Mouse (Mus musculus) midbrain, embryonic 12.5 days (tissue): ENCODE measurements around the gene Fam131a. TPM values are rescaled to one million over a fixed set of nuclear protein-coding genes. Genes with fewer than 3 reads are reported as not detected.
A peak's percentile ranks its signal among the peaks of the same experiment; 100 is the strongest.

Experiments used
- ATAC-seq: fragments of 200-750 bp; cut with Nextera tagmentation; 2 replicates; pipeline ENCODE4 v1.8.0; 2017; ENCODE audit warnings: low read depth, moderate TSS enrichment, moderate library complexity; ENCODE audit not compliant: low FRiP score
- H3K27ac ChIP-seq: fragments of 300-500 bp; sonication (generic); replicated peaks from 2 replicates; pipeline ENCODE4 v1.5.1; 2016; ENCODE audit warnings: mild to moderate bottlenecking
- H3K27me3 ChIP-seq: fragments of 300-500 bp; sonication (generic); 2 replicates; pipeline ENCODE4 v1.6.1; 2016; ENCODE audit warnings: mild to moderate bottlenecking
- H3K36me3 ChIP-seq: fragments of 300-500 bp; sonication (generic); 2 replicates; pipeline ENCODE4 v1.6.1; 2016
- H3K4me1 ChIP-seq: fragments of 300-500 bp; sonication (generic); 2 replicates; pipeline ENCODE4 v1.6.1; 2016
- H3K4me2 ChIP-seq: fragments of 300-500 bp; sonication (generic); replicated peaks from 2 replicates; pipeline ENCODE4 v1.6.1; 2016; ENCODE audit warnings: mild to moderate bottlenecking, moderate library complexity
- H3K4me3 ChIP-seq: fragments of 300-500 bp; sonication (generic); 2 replicates; pipeline ENCODE4 v1.5.1; 2016; ENCODE audit warnings: mild to moderate bottlenecking
- H3K9ac ChIP-seq: fragments of 300-500 bp; sonication (generic); replicated peaks from 2 replicates; pipeline ENCODE4 v1.6.1; 2016; ENCODE audit warnings: mild to moderate bottlenecking, moderate library complexity
- H3K9me3 ChIP-seq: fragments of 300-500 bp; sonication (generic); 2 replicates; pipeline ENCODE4 v1.6.1; 2016; ENCODE audit warnings: mild to moderate bottlenecking
- whole genome bisulfite sequencing: fragments of 180-500 bp; shearing (Covaris S2); methylation state at CpG from one replicate; pipeline ENCODE4 v1.1.7; 2016; 5-methylcytosine and 5-hydroxymethylcytosine counted together
- polyA plus RNA-seq: library from polyadenylated mRNA; unstranded; fragments of >200 nt; fragmentation: Nextera tagmentation; extraction: Ambion mirVana; gene quantifications from 2 replicates; pipeline ENCODE4 v1.2.1, GENCODE M21; 2016

The Fam131a gene
- polyA plus RNA-seq, 1 experiment from 2014 or later: 18.0 TPM

DNA sequence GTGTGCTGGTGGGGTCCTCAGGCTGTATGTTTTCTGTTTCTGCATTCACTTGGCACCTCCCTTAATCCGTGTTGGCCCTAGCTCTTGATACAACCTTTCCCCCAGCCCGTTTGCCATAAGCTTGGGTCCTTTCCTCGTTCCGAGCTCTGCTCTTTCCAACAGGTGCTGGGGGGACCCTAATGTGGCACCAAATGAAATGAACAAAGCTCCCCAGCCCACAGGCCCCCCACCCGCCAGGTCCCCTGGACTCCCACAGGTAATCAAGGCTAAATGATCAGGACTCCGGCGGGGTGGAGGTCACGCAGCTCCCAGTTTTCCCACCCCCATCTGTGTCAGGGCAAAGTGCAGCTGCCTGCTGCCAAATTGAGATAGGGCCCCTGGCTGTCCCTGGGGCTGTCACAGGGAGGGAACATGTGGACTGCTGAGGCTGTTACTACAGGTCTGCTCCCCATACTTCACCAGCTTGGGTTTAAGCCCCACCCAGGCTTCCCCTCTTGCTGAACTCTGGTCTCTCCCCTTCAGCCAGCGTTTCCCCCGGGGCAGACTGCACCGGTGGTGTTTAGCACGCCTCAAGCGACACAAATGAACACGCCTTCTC, 19.2 kb upstream of the Fam131a start:
- Histone ChIP-seq H3K4me3 (peak overlapping the region; percentile 93), H3K9me3 (no peaks in the 10 kb centered on the region), H3K27me3 (no peaks in the 10 kb centered on the region), H3K9ac (peak overlapping the region; percentile 97), H3K27ac (peak overlapping the region; percentile 95), H3K4me1 (peaks cover 19% of the 10 kb centered on the region), H3K4me2 (peak overlapping the region; percentile 90), H3K36me3 (peaks cover 40% of the 10 kb centered on the region)
- WGBS: 19% methylated on average over 14 of the region's 14 CpGs
- ATAC-seq: no peak

DNA sequence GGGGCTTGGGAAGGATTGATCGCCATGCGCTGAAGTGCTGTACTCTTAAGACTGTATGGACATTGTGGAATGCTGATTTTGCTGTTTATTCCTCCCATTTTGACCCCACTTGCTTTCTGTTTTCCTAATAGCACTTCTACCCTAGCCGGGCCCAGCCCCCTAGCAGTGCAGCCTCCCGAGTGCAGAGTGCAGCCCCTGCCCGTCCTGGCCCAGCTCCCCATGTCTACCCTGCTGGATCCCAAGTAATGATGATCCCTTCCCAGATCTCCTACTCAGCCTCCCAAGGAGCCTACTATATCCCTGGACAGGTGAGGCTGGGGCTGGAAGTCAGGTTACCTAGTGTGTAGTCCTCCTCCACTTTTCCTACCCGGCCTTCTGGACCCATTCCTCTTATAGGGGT, 17.8 kb upstream of the Fam131a start:
- peaks cover 54% of the 10 kb centered on the region for H3K36me3 ChIP-seq

DNA sequence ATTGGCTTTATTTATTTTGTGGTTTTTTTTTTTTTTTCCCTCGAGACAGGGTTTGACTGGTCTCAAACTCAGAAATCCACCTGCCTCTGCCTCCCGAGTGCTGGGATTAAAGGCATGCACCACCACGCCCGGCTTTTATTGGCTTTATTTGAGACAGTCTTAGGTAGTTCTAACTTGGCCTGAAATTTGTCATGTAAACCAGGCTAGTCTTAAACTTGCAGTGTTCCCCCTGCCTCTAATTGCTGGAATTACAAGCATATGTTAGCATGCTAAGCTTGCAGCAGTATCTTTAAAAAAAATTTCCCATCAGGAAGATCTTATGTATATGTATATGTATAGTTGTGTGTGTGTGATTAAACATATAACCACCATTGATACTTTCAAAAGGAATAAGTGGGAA, 16.3 kb upstream of the Fam131a start:
- ATAC-seq: no peak
- no peaks in the 10 kb centered on the region for H3K27me3 ChIP-seq
- H3K9ac ChIP-seq: no peak overlapping the region
- H3K27ac ChIP-seq: no peak overlapping the region
- no peak overlapping the region for H3K4me3 ChIP-seq
- peaks cover 19% of the 10 kb centered on the region for H3K4me1 ChIP-seq
- H3K4me2 ChIP-seq: no peak overlapping the region
- H3K36me3 ChIP-seq: peaks cover 69% of the 10 kb centered on the region
- WGBS: 89% methylated on average over 4 of the region's 4 CpGs
- no peaks in the 10 kb centered on the region for H3K9me3 ChIP-seq

More for the DNA sequence above, 17.8 kb upstream of the Fam131a start:
- Histone ChIP-seq H3K27ac (no peak overlapping the region), H3K9ac (0 out of 2 replicates have a peak overlapping the region, but pooled peaks have one; percentile 13), H3K4me1 (peaks cover 19% of the 10 kb centered on the region), H3K27me3 (no peaks in the 10 kb centered on the region), H3K4me3 (no peak overlapping the region), H3K4me2 (peak overlapping the region; percentile 90; the same call in 1 of the 2 replicates), H3K9me3 (no peaks in the 10 kb centered on the region)
- ATAC-seq: no peak
- WGBS: 95% methylated on average over 6 of the region's 6 CpGs

DNA sequence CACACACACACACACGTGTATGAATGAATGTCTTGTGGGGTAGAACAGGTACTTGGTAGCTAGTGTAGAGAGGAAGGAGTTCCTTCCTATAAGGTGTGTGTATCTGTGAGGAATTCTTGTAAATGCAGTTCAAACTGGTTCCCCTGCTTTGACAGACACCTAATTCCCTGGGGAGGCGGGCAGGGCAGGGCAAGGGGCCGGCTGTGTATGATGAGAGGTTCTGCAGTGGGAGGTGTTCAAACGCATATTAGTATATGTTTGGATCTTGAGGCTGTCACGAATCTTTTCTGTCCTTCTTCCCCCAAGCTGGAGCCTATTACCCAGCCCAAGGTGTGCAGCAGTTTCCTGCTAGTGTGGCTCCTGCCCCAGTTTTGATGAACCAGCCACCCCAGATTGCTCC, 15.7 kb upstream of the Fam131a start:
- Histone ChIP-seq H3K9me3 (no peaks in the 10 kb centered on the region), H3K9ac (no peak overlapping the region), H3K4me1 (peaks cover 19% of the 10 kb centered on the region), H3K4me2 (no peak overlapping the region), H3K27me3 (no peaks in the 10 kb centered on the region), H3K36me3 (peaks cover 76% of the 10 kb centered on the region), H3K27ac (no peak overlapping the region), H3K4me3 (no peak overlapping the region)
- WGBS: 86% methylated on average over 5 of the region's 5 CpGs
- ATAC-seq: no peak

DNA sequence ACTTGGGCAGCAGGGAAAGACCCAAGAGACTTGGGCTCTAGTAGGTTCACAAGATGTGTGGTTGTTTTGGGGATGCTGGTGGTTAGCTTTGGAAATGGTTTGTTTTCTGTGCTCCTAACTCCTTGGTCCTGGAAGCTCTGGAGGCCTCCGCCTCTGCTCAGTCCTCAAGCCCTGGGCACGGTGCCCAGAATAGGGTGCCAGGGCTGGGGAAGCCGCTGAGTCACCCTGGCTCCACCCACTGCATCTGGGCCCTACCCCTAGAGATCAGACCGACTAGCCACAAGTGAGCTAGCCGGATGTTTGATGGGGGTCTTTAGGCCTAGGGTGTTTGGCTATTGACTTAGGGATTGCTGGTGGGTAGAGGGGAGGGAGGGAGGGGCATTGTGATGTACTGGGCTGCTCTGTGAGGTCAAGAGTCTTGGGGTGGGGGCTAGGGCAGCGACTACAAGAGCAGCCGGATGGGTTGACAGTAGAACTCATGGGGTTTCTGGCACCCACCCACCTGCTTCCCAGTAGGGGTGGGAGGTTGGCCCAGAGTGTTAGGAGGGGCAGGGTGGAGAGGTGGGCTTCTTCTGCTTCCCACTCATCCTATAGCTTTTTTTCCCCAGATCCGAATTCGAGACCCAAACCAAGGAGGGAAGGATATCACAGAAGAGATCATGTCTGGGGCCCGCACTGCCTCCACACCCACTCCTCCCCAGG, 14.9 kb upstream of the Fam131a start:
- H3K4me3 ChIP-seq: no peak overlapping the region
- H3K9ac ChIP-seq: no peak overlapping the region
- peaks cover 19% of the 10 kb centered on the region for H3K4me1 ChIP-seq
- H3K27me3 ChIP-seq: no peaks in the 10 kb centered on the region
- no peak for ATAC-seq
- H3K4me2 ChIP-seq: no peak overlapping the region
- H3K36me3 ChIP-seq: peaks cover 83% of the 10 kb centered on the region
- H3K9me3 ChIP-seq: no peaks in the 10 kb centered on the region
- no peak overlapping the region for H3K27ac ChIP-seq
- 89% methylated on average over 10 of the region's 10 CpGs for WGBS

DNA sequence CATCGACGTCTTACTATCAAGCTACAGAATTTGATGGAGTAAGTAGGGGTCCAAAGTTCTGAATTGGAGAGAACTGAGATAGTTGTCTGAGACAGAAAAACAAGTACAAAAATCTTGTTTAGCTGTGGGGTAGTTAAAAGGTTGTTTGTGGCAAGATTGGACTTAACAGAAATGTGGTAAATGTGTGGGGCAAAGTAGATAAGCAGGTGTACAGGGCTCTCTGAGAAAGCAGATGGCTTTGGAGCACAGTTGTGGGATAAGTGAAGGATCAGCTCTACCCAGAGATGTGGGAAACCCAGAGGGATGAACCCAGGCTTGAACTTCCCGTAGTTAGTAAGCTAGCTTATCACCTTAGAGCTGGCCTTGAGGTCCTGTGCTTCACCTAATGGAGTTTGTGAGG, 2.3 kb upstream of the Fam131a start:
- WGBS: 91% methylated on average over 3 of the region's 3 CpGs

DNA sequence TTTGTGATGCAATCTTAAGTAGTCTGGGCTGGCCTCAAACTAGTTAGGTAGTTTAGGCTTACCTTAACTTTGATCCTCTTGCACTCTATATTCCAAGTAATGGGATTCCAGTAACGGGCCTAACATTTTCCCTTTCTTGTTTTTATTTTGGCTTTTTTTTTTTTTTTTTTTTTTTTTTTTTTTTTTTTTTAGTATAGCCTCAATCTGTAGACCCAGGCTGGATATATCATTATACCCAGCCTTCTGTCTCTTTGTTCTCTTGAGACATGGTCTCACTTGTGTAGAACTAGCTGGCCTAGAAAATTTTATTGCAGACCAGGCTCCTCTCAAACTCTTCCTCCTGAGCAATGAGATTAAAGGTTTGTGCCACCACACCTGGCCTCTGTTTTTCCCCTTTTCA, 1.4 kb upstream of the Fam131a start:
- no peak overlapping the region for H3K9ac ChIP-seq
- no peaks in the 10 kb centered on the region for H3K9me3 ChIP-seq
- no peak for ATAC-seq
- peaks cover 9% of the 10 kb centered on the region; the same call in 1 of the 2 replicates for H3K27me3 ChIP-seq
- WGBS: 94% methylated on average over 1 of the region's 1 CpGs
- no peak overlapping the region for H3K4me3 ChIP-seq
- peaks cover 39% of the 10 kb centered on the region for H3K4me1 ChIP-seq
- H3K36me3 ChIP-seq: peaks cover 53% of the 10 kb centered on the region
- H3K27ac ChIP-seq: no peak overlapping the region
- no peak overlapping the region for H3K4me2 ChIP-seq

More for the DNA sequence above, 2.3 kb upstream of the Fam131a start:
- H3K27ac ChIP-seq: no peak overlapping the region
- H3K4me3 ChIP-seq: no peak overlapping the region
- no peak overlapping the region for H3K4me2 ChIP-seq
- H3K36me3 ChIP-seq: peaks cover 61% of the 10 kb centered on the region
- peaks cover 33% of the 10 kb centered on the region for H3K4me1 ChIP-seq
- H3K9me3 ChIP-seq: no peaks in the 10 kb centered on the region
- ATAC-seq: no peak
- H3K9ac ChIP-seq: no peak overlapping the region
- peaks cover 9% of the 10 kb centered on the region; the same call in 1 of the 2 replicates for H3K27me3 ChIP-seq

DNA sequence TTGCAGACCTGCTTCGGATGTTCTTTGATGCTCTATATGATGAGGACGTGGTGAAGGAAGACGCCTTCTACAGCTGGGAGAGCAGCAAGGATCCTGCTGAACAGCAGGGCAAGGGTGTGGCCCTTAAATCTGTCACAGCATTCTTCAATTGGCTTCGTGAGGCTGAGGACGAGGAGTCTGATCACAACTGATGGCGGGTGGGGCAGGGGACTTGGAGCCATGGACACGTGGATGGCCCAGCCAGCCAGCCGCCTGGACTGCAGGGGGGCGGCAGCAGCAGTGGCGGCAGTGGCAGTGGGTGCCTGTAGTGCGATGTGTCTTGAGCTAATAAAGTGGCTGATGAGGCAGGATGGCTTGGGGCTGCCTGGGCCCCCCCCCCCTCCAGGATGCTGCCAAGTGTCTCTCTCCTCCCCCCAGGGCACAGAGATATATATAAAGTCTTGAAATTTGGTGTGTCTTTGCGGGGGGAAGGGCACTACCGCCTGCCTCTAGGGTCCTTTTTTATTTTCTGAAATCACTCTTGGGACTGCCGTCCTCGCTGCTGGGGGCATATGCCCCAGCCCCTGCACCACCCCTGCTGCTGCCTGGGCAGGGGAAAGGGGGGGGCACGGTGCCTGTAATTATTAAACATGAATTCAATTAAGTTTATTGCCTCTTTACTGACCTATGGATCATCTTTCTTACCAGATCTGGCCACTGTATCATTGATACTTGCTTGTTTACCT, 638 bp upstream of the Fam131a start:
- ATAC-seq: no peak
- Histone ChIP-seq H3K4me2 (peak overlapping the region; percentile 78), H3K27me3 (peaks cover 9% of the 10 kb centered on the region; the same call in 1 of the 2 replicates), H3K4me3 (peak overlapping the region; percentile 66; the same call in 1 of the 2 replicates), H3K9me3 (no peaks in the 10 kb centered on the region), H3K9ac (0 out of 2 replicates have a peak overlapping the region, but pooled peaks have one; percentile 34), H3K27ac (peak overlapping the region; percentile 90), H3K4me1 (peaks cover 42% of the 10 kb centered on the region), H3K36me3 (peaks cover 45% of the 10 kb centered on the region)
- 42% methylated on average over 14 of the region's 16 CpGs for WGBS

DNA sequence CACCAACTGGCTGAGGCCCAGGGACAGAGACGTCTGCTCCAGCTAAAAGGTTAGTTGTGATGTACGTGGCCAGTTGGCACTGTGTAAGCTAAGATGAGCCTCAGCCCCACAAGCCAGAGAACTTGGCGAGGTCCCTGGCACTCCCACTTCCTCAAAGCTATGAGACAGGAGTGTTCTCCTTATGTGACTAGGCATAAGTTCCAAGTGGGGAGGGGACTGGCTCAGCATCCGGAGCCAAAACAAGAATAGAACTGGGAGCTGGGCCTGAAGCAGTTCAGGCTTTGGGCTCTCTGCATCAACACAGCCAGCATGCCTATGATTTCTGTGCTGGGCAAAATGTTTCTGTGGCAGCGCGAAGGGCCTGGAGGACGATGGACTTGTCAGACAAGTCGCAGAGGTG, 1.7 kb downstream of the Fam131a start:
- H3K4me2 ChIP-seq: peak overlapping the region; percentile 67; the same call in 1 of the 2 replicates
- 77% methylated on average over 8 of the region's 8 CpGs for WGBS
- H3K4me3 ChIP-seq: no peak overlapping the region
- peaks cover 9% of the 10 kb centered on the region; the same call in 1 of the 2 replicates for H3K27me3 ChIP-seq
- H3K4me1 ChIP-seq: peaks cover 43% of the 10 kb centered on the region
- H3K9ac ChIP-seq: no peak overlapping the region
- no peak for ATAC-seq
- peaks cover 32% of the 10 kb centered on the region for H3K36me3 ChIP-seq
- 0 out of 2 replicates have a peak overlapping the region, but pooled peaks have one; percentile 3 for H3K27ac ChIP-seq
- no peaks in the 10 kb centered on the region for H3K9me3 ChIP-seq

DNA sequence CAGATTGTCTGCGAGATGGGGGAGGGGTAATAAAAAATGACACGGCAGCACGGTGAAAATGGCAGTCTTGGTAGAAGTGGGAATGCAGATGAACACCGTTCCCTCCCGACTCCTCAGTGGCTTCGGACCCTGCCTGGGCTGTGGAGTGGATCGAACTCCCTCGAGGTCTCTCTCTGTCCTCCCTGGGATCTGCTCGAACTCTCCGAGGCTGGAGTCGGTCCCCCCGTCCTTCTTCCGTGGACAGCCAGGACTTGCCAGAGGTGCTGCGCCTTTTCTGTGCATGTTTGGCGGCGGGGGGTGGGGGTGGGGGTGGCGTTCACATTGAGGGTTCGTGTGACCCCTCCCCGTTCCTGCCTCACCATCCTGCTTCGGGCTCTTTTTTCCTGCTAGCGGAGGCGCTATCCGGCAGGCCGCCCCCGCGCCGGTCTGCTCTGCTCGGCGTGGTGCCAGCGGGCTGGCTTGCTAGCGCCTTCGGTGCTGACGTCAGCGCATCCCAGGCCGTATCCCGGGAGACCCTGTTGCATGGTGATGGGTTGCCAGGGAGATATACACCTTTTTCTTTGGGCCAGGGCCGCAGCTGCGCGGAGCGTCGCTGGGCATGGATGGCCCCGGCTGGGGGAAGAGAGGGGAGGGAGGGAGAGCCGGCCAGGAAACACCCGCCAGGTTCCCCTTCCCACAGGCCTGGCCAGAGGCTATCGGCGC, 2.7 kb downstream of the Fam131a start:
- H3K36me3 ChIP-seq: peaks cover 24% of the 10 kb centered on the region
- H3K4me1 ChIP-seq: peaks cover 49% of the 10 kb centered on the region
- H3K27me3 ChIP-seq: peaks cover 9% of the 10 kb centered on the region; the same call in 1 of the 2 replicates
- 2% methylated on average over 45 of the region's 46 CpGs for WGBS
- H3K27ac ChIP-seq: peak overlapping the region; percentile 75
- H3K4me3 ChIP-seq: peak overlapping the region; percentile 43
- peak overlapping the region; percentile 67 for H3K4me2 ChIP-seq
- H3K9ac ChIP-seq: peak overlapping the region; percentile 52
- no peaks in the 10 kb centered on the region for H3K9me3 ChIP-seq
- peak; percentile 81 for ATAC-seq

DNA sequence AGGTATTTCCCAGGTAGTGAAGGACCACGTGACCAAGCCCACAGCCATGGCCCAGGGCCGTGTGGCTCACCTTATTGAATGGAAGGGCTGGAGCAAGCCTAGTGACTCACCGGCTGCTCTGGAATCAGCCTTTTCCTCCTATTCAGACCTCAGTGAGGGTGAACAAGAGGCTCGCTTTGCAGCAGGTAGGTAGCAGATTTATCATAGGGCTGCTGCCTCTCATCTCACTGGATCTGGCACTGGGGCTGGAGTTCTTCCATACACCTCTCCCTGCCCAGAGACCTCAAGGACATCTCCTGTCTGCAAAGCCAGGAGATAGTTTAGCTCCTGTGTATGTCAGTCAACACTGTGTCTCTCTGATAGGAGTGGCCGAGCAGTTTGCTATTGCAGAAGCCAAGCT, 6.2 kb downstream of the Fam131a start:
- Histone ChIP-seq H3K9me3 (no peaks in the 10 kb centered on the region), H3K27me3 (peaks cover 9% of the 10 kb centered on the region; the same call in 1 of the 2 replicates), H3K9ac (no peak overlapping the region), H3K4me2 (no peak overlapping the region), H3K36me3 (peaks cover 12% of the 10 kb centered on the region), H3K27ac (no peak overlapping the region), H3K4me3 (no peak overlapping the region), H3K4me1 (peaks cover 49% of the 10 kb centered on the region)
- ATAC-seq: no peak
- 81% methylated on average over 5 of the region's 5 CpGs for WGBS
